Mouse (Mus musculus): ENCODE data around the gene Gm9999. TPM values are rescaled to one million over a fixed set of nuclear protein-coding genes. Genes with fewer than 3 reads are reported as not detected.

Gene Gm9999
- not detected in 2 replicates for polyA plus RNA-seq (2011; ENCODE audit: insufficient read depth, insufficient read length, low replicate concordance, missing spikeins)

DNA sequence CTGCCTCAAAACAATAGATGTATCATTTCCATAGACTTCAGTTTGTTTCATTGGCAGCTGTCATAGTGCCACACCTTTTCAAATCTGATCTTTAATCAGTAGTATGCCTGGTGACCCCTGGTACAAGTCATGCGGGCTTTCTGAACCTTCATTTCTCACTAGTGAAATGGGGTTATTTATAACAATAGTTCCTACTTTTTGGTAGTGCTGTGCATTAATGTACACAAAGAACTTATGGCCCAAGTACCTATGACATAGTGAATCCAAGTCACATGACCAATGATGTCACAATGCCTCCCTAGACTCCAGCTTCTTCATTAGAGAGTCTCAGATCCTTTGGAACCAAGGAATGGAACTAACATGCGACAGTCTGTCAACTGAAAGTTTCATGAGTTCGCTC lies at the start of gene Gm9999:
Gm9999 (plus strand) TSS at position 301 of the 400 bp plus-strand sequence.
- Histone ChIP-seq H3K4me1 (ENCODE audit: control insufficient read depth, insufficient read depth, low read length) (peaks cover 4% of the 10 kb centered on the region; the same call in 1 of the 2 replicates), H3K4me3 (replicated peaks; ENCODE audit: control insufficient read depth, low read depth, low read length) (no peak within 1 kb of the TSS), H3K27ac (ENCODE audit: control insufficient read depth, insufficient read depth, low read depth, low read length, poor library complexity) (no peak within 1 kb of the TSS)
- 83% methylated on average over 3 of the region's 3 CpGs for WGBS
- TF ChIP-seq POLR2A (IDR thresholded peaks at IDR 0.05; ENCODE audit: borderline replicate concordance, control insufficient read depth, low read depth, low read length) (no peak), CTCF (IDR thresholded peaks at IDR 0.05; ENCODE audit: control insufficient read depth, insufficient read depth, low read length) (no peak)

DNA sequence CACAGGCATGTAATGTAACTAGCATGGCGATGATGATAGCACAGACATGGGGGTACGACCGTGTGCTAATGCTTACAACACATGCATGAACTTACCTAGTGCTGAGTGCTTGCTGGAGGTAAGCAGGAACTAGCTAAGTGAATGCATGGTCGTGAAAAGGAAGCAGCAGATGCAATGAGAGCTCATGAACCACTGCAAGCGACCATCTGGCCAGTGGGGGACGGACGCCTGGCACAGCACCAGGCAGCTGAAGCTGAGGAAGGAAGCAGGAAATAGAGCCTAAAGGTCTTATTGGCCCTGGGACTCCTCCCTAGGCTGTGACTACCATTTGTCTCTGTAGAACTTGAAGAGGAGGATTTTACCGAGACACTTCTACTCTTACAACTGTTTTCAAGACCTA lies 48.6 kb upstream of the Gm9999 start:
- peaks cover 1% of the 10 kb centered on the region; the same call in 1 of the 2 replicates for H3K4me1 ChIP-seq (ENCODE audit: control insufficient read depth, insufficient read depth, low read length)
- 41% methylated on average over 8 of the region's 8 CpGs for WGBS
- TF ChIP-seq CTCF (IDR thresholded peaks at IDR 0.05; ENCODE audit: control insufficient read depth, insufficient read depth, low read length) = no peak
- TF ChIP-seq POLR2A (IDR thresholded peaks at IDR 0.05; ENCODE audit: borderline replicate concordance, control insufficient read depth, low read depth, low read length) = no peak
- H3K27ac ChIP-seq (ENCODE audit: control insufficient read depth, insufficient read depth, low read depth, low read length, poor library complexity) = no peak overlapping the region
- H3K4me3 ChIP-seq (replicated peaks; ENCODE audit: control insufficient read depth, low read depth, low read length) = no peak overlapping the region

DNA sequence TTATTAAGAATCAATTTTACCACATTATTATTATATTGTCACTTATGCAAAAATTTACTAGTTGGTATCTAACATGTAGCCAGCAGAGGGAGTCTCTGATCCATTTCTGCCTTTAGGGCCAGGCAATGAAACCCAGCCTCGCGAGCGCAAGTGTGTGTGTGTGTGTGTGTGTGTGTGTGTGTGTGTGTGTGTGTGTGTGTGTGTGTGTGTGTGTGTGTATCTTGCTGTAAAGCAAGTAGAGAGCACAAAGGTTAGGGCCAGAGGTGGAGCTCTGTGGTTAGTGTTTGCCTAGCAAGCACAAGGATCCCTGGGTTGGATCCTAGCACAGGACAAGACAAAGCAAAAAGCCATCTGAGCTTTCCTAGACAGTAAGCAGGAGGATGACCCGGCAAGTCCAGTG lies 47.5 kb upstream of the Gm9999 start:
- WGBS = 36% methylated on average over 4 of the region's 4 CpGs
- Histone ChIP-seq H3K4me1 (ENCODE audit: control insufficient read depth, insufficient read depth, low read length) (peaks cover 1% of the 10 kb centered on the region; the same call in 1 of the 2 replicates), H3K27ac (ENCODE audit: control insufficient read depth, insufficient read depth, low read depth, low read length, poor library complexity) (no peak overlapping the region; the same call in 1 of the 2 replicates), H3K4me3 (replicated peaks; ENCODE audit: control insufficient read depth, low read depth, low read length) (no peak overlapping the region)
- TF ChIP-seq CTCF (IDR thresholded peaks at IDR 0.05; ENCODE audit: control insufficient read depth, insufficient read depth, low read length) (peak; percentile 31; the same call in 1 of the 2 replicates), POLR2A (IDR thresholded peaks at IDR 0.05; ENCODE audit: borderline replicate concordance, control insufficient read depth, low read depth, low read length) (no peak)

DNA sequence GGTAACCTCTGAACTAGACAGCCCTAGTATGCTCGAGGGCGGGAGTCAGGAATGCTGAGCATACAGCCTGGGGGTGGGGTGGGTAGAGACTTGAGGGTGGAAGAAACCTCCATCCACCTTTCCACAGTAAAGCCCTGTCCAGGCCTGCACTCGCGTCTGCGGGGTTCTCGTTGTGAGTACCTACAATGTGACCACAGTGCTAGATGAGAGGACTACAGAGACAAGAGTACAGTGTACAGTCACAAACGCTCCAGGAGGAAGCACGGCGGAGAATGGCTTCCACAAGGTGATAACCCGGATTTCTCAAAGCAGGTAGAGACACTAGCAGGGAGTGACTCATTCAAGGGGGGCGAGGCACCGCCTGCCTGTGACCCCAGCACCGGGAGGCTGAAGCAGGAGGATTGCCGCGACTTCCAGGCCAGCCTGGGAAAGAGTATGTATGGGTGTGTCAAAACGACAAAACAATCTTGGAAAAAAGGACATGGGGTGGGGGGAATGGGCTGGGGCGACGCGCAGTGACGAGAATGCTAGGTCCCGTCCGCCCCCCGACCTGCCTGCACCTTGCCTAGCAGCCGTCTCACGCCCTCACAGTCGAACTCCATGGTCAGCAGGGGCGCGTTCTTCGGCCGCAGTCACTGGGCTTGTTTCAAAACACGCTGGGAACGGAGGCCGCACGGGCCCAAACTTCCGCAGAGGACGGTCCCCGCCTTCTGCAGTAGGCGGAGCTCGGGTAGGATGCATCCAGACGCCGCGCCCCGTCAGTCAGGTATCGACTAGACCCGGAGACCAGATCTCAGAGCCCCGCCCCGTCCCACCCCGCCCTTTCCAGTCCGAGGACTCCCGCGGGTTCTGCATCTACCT lies 25.3 kb upstream of the Gm9999 start, which contains the start of gene Uevld:
Uevld (minus strand) TSS at position 697 of the 861 bp plus-strand sequence.
- peaks cover 2% of the 10 kb centered on the region for H3K4me1 ChIP-seq (ENCODE audit: control insufficient read depth, insufficient read depth, low read length)
- peak; percentile 84 for TF ChIP-seq POLR2A (IDR thresholded peaks at IDR 0.05; ENCODE audit: borderline replicate concordance, control insufficient read depth, low read depth, low read length)
- no peak; the same call in 1 of the 2 replicates for TF ChIP-seq CTCF (IDR thresholded peaks at IDR 0.05; ENCODE audit: control insufficient read depth, insufficient read depth, low read length)
- H3K4me3 ChIP-seq (replicated peaks; ENCODE audit: control insufficient read depth, low read depth, low read length) = peak within 1 kb of the TSS; percentile 92
- peak within 1 kb of the TSS; percentile 24; the same call in 1 of the 2 replicates for H3K27ac ChIP-seq (ENCODE audit: control insufficient read depth, insufficient read depth, low read depth, low read length, poor library complexity)
- WGBS = under 1% methylated on average over 51 of the region's 51 CpGs

DNA sequence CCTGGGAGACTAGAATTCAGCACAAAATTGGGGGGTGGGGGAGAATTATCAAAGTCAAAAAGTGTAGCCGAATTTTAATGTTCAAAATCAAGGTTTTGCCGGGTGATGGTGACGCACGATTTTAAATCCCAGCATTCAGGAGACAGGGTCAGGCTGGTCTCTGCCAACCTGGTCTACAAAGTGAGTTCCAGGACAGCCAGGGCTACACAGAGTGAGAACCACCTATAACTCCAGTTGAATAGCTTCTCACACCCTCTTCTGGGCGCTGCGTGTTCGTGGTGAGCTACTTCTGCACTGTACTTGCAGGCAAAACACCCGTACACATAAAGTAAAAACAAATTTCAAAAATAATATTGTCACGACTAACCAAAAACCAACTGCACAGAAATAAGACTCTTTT lies 24.5 kb upstream of the Gm9999 start:
- Histone ChIP-seq H3K27ac (ENCODE audit: control insufficient read depth, insufficient read depth, low read depth, low read length, poor library complexity) (no peak overlapping the region), H3K4me3 (replicated peaks; ENCODE audit: control insufficient read depth, low read depth, low read length) (peak overlapping the region; percentile 13)
- WGBS = 10% methylated on average over 9 of the region's 9 CpGs

DNA sequence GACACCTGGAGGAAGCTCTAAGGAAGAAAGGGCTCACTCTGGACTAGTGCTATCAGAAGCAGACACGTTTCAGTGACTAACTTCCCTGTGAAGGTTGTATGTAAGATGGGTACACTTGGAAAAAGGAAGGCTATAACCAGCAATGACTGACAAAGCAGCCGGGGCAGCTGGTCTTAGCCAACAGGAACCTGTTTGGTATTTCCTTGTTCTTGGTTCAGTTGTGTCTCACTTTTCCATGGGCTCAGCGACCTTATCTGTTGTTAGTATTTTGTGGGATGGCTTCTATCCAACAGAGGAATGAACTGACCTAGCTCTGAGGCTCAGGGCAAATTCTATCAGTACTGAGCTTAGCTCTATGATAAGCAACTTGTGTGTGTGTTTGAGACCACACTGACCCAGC lies 22.4 kb upstream of the Gm9999 start:
- Histone ChIP-seq H3K4me3 (replicated peaks; ENCODE audit: control insufficient read depth, low read depth, low read length) (no peak overlapping the region), H3K4me1 (ENCODE audit: control insufficient read depth, insufficient read depth, low read length) (peaks cover 2% of the 10 kb centered on the region), H3K27ac (ENCODE audit: control insufficient read depth, insufficient read depth, low read depth, low read length, poor library complexity) (no peak overlapping the region)
- WGBS = 17% methylated on average over 3 of the region's 3 CpGs
- TF ChIP-seq CTCF (IDR thresholded peaks at IDR 0.05; ENCODE audit: control insufficient read depth, insufficient read depth, low read length) (no peak), POLR2A (IDR thresholded peaks at IDR 0.05; ENCODE audit: borderline replicate concordance, control insufficient read depth, low read depth, low read length) (no peak)

More for the DNA sequence above, 24.5 kb upstream of the Gm9999 start:
- peaks cover 2% of the 10 kb centered on the region for H3K4me1 ChIP-seq (ENCODE audit: control insufficient read depth, insufficient read depth, low read length)
- TF ChIP-seq POLR2A (IDR thresholded peaks at IDR 0.05; ENCODE audit: borderline replicate concordance, control insufficient read depth, low read depth, low read length) (no peak), CTCF (IDR thresholded peaks at IDR 0.05; ENCODE audit: control insufficient read depth, insufficient read depth, low read length) (no peak)

DNA sequence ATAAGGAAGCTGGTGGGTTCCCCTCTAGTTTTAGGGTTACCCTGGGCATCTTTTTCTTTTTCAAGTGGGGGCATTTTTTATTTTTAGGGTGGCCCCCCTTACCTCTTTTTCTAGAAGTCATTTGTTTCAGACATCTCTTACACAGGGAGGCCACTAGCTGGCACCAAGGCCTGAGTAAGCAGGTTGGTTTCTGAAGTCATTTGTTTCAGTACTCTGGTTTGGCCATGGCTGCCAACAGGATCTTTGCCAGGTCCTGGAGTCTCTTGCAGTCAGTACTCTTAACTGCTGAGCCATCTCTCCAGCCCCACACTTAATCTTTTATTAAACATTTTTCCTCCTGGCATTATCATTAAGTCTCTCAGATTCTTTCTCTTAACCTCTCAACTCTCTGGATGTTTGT lies 21.2 kb upstream of the Gm9999 start:
- no peak for TF ChIP-seq POLR2A (IDR thresholded peaks at IDR 0.05; ENCODE audit: borderline replicate concordance, control insufficient read depth, low read depth, low read length)
- no peak for TF ChIP-seq CTCF (IDR thresholded peaks at IDR 0.05; ENCODE audit: control insufficient read depth, insufficient read depth, low read length)
- H3K4me3 ChIP-seq (replicated peaks; ENCODE audit: control insufficient read depth, low read depth, low read length) = no peak overlapping the region
- H3K27ac ChIP-seq (ENCODE audit: control insufficient read depth, insufficient read depth, low read depth, low read length, poor library complexity) = no peak overlapping the region
- peaks cover 2% of the 10 kb centered on the region for H3K4me1 ChIP-seq (ENCODE audit: control insufficient read depth, insufficient read depth, low read length)

DNA sequence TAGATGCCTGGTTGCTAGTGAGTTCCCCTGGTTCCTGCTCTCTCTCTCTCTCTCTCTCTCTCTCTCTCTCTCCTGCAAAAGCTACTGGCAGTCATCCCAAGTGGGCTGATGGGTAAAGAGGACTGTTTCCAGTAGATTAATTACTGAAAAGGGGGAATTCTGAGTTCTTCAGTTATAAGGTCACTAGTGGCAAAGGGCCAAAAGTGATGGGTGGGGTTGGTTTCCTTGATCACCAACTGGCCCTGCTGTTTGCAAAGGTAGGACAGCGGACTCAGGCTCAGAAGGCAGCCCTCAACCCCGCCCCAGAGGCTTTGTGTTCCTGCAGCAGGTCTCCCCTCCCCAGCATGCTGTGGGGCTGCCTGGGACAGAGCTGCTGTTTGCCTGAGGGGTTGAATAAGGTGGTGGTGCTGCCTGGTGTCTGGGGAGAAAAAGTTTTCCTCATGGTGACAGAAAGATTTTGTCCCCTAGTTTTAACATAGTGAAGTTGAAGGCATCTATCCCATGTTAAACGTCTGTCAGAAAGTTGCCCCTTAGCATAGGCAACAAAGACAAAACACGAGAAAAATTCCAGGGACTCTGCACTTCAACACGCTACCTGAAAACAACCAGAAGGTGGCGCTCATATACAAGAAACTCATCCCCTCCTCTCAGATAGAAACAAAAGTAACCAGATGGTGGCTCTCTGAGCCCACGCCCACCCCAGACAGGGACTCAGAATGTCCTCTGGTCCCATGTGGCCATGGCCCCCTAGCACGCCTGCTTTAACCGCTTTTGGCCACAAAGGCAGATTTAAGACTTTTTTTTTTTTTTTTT lies 20.4 kb upstream of the Gm9999 start:
- Histone ChIP-seq H3K4me3 (replicated peaks; ENCODE audit: control insufficient read depth, low read depth, low read length) (peak overlapping the region; percentile 36), H3K4me1 (ENCODE audit: control insufficient read depth, insufficient read depth, low read length) (peaks cover 2% of the 10 kb centered on the region; the same call in 1 of the 2 replicates), H3K27ac (ENCODE audit: control insufficient read depth, insufficient read depth, low read depth, low read length, poor library complexity) (no peak overlapping the region)
- TF ChIP-seq POLR2A (IDR thresholded peaks at IDR 0.05; ENCODE audit: borderline replicate concordance, control insufficient read depth, low read depth, low read length) = no peak
- peak; percentile 55 for TF ChIP-seq CTCF (IDR thresholded peaks at IDR 0.05; ENCODE audit: control insufficient read depth, insufficient read depth, low read length)
- WGBS = 3% methylated on average over 9 of the region's 9 CpGs

Data from bone marrow, adult 2 months (tissue).